Mouse (Mus musculus): ENCODE measurements around the gene 1700021F07Rik. TPM values are rescaled to one million over a fixed set of nuclear protein-coding genes. Genes with fewer than 3 reads are reported as not detected.

1700021F07Rik gene
- polyA plus RNA-seq, 1 experiment from 2014 or later: not detected

Other genes starting within 250 kb of the 1700021F07Rik start
- gene Pmepa1, start 246.1 kb upstream of the 1700021F07Rik start, polyA plus RNA-seq (2014; fragmentation: Nextera tagmentation; extraction: Ambion mirVana): 13.3 and 14.8 TPM in 2 replicates
- gene Ankrd60, start 55.8 kb downstream of the 1700021F07Rik start, polyA plus RNA-seq (2014; fragmentation: Nextera tagmentation; extraction: Ambion mirVana): not detected in 2 replicates
- gene Rab22a, start 137.2 kb downstream of the 1700021F07Rik start, polyA plus RNA-seq (2014; fragmentation: Nextera tagmentation; extraction: Ambion mirVana): 35.4 and 35.5 TPM in 2 replicates
- gene 1700010B08Rik, start 196.8 kb downstream of the 1700021F07Rik start, polyA plus RNA-seq (2014; fragmentation: Nextera tagmentation; extraction: Ambion mirVana): not detected in 2 replicates
- 11.1 and 13.4 TPM in 2 replicates for gene Vapb, start 214.9 kb downstream of the 1700021F07Rik start, polyA plus RNA-seq (2014; fragmentation: Nextera tagmentation; extraction: Ambion mirVana)